Mouse (Mus musculus): Measurements from ENCODE around the gene Cbr4. TPM values are rescaled to one million over a fixed set of nuclear protein-coding genes. Genes with fewer than 3 reads are reported as not detected.

The Cbr4 gene
- 3.1 and 7.8 TPM in 2 replicates for polyA plus RNA-seq (2012; rRNA removed)
- 25.5 and 28.1 TPM in 2 replicates for polyA plus RNA-seq (2014; fragmentation: Nextera tagmentation; extraction: Ambion mirVana)

- peak within 1 kb of the TSS; percentile 79 for H3K9ac ChIP-seq (replicated peaks)
- no peaks in the 10 kb centered on the region for H3K27me3 ChIP-seq (ENCODE audit: control insufficient read depth, insufficient read depth, low read length)
- ATAC-seq (ENCODE audit: insufficient read depth) = peak; percentile 94
- peak within 1 kb of the TSS; percentile 69 for H3K4me2 ChIP-seq (ENCODE audit: low read depth)
- no peaks in the 10 kb centered on the region for H3K36me3 ChIP-seq (replicated peaks; ENCODE audit: control insufficient read depth, insufficient read depth, low read depth)
- H3K4me3 ChIP-seq (ENCODE audit: insufficient read depth in 1 of 2, low read depth in 2 of 2, low read length in 2 of 2) = peak within 1 kb of the TSS; percentile 68 to 70
- H3K27ac ChIP-seq = peak within 1 kb of the TSS; percentile 78
- WGBS (ENCODE audit: insufficient replicate concordance) = under 1% methylated on average over 29 of the region's 29 CpGs
- no peak for TF ChIP-seq CTCF (IDR thresholded peaks at IDR 0.05; ENCODE audit: low read depth)
- TF ChIP-seq EP300 (IDR thresholded peaks at IDR 0.05; ENCODE audit: low read depth) = no peak
- peak; percentile 84 to 89 (median 89) for DNase-seq (ENCODE audit: low read depth in 3 of 3, low spot score in 3 of 3)
- peaks cover 0 to 5% of the 10 kb centered on the region in 2 experiments; a peak in 2 of 4 replicates for H3K4me1 ChIP-seq (replicated peaks; ENCODE audit: control insufficient read depth in 2 of 2, insufficient read depth in 2 of 2, low read length in 1 of 2)
- H3K9me3 ChIP-seq (ENCODE audit: control insufficient read depth, low read length) = no peaks in the 10 kb centered on the region
Measured at GRCm38 (mm10) chr8:61487597-61488156, at the start of gene Cbr4. Gene Cbr4 (plus strand): TSS chr8:61487734.

DNA sequence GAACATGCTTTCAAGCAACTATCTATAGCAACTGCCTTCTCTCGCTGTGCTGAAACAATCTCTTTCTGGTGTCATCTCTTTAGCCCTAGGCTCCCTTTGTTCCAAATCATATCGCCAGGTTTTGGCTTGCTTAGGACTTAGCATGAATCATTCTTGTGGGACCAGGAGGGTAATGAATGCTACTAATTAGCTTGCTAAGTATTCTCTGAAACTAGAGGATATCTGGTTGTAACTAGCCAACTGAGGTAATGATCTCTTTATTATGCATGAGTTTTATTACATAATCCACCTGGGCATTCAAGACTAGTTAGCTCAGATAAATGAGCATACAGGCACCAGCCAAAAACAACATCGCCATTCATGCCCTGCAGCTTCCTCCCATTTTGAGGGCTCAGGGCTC, 44.5 kb upstream of the Cbr4 start:
- no peak overlapping the region for H3K9ac ChIP-seq (replicated peaks)
- no peak for DNase-seq (ENCODE audit: low read depth in 3 of 3, low spot score in 3 of 3)
- no peak overlapping the region for H3K4me3 ChIP-seq (ENCODE audit: insufficient read depth in 1 of 2, low read depth in 2 of 2, low read length in 2 of 2)
- H3K4me1 ChIP-seq (replicated peaks; ENCODE audit: control insufficient read depth in 2 of 2, insufficient read depth in 2 of 2, low read length in 1 of 2) = no peaks in the 10 kb centered on the region
- H3K9me3 ChIP-seq (ENCODE audit: control insufficient read depth, low read length) = no peaks in the 10 kb centered on the region
- H3K4me2 ChIP-seq (ENCODE audit: low read depth) = no peak overlapping the region
- WGBS (ENCODE audit: insufficient replicate concordance) = 77% methylated on average over 3 of the region's 3 CpGs
- ATAC-seq (ENCODE audit: insufficient read depth) = no peak
- no peak overlapping the region for H3K27ac ChIP-seq
- no peaks in the 10 kb centered on the region for H3K36me3 ChIP-seq (replicated peaks; ENCODE audit: control insufficient read depth, insufficient read depth, low read depth)
- TF ChIP-seq EP300 (IDR thresholded peaks at IDR 0.05; ENCODE audit: low read depth) (no peak), CTCF (IDR thresholded peaks at IDR 0.05; ENCODE audit: low read depth) (no peak)
- H3K27me3 ChIP-seq (ENCODE audit: control insufficient read depth, insufficient read depth, low read length) = no peaks in the 10 kb centered on the region

DNA sequence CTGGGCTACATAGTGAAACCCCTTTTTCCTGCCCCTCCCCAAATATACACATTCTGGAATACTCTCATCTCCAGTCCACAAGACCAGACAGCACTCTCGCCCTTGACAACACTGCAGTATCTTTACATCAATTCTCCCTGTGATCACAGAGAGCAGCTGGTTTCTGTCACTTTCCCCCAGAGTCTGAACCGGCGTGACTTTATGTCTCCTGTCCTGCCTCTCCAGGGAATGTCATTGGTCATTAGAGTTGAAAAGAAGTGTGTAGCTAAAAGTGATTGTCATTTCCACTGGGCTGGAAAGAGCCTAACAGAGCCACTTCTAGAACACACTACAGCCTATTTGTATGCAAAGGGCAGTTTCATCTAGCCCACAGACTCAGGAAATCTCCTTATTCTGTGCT, 43.2 kb upstream of the Cbr4 start:
- ATAC-seq (ENCODE audit: insufficient read depth) (no peak), DNase-seq (ENCODE audit: low read depth in 3 of 3, low spot score in 3 of 3) (no peak)
- H3K27ac ChIP-seq = no peak overlapping the region
- 58% methylated on average over 3 of the region's 3 CpGs for WGBS (ENCODE audit: insufficient replicate concordance)
- H3K9me3 ChIP-seq (ENCODE audit: control insufficient read depth, low read length) = no peaks in the 10 kb centered on the region
- no peaks in the 10 kb centered on the region for H3K27me3 ChIP-seq (ENCODE audit: control insufficient read depth, insufficient read depth, low read length)
- no peaks in the 10 kb centered on the region for H3K4me1 ChIP-seq (replicated peaks; ENCODE audit: control insufficient read depth in 2 of 2, insufficient read depth in 2 of 2, low read length in 1 of 2)
- H3K4me3 ChIP-seq (ENCODE audit: insufficient read depth in 1 of 2, low read depth in 2 of 2, low read length in 2 of 2) = no peak overlapping the region
- no peak overlapping the region for H3K9ac ChIP-seq (replicated peaks)
- TF ChIP-seq EP300 (IDR thresholded peaks at IDR 0.05; ENCODE audit: low read depth) (no peak), CTCF (IDR thresholded peaks at IDR 0.05; ENCODE audit: low read depth) (no peak)
- no peaks in the 10 kb centered on the region for H3K36me3 ChIP-seq (replicated peaks; ENCODE audit: control insufficient read depth, insufficient read depth, low read depth)
- H3K4me2 ChIP-seq (ENCODE audit: low read depth) = no peak overlapping the region

DNA sequence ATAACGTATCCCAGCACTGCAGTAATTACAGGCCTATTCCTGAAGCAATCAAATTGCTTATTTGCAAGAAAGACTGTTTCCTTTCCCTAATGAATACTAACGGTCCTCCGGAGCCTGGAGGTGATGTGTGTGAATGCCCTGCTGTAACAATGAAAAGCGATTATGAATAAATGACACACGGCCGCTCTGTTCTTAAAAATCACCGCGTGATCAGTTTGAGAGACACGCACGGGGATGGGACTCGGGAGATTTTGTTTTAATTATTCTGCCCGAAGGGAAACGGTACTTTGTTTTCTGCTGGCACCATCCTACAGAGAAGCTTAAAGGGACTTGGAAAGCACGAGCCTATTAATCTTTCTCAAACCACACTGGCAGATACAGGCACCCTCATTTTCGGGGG, 41.2 kb upstream of the Cbr4 start:
- H3K27ac ChIP-seq = no peak overlapping the region
- H3K4me2 ChIP-seq (ENCODE audit: low read depth) = no peak overlapping the region
- DNase-seq (ENCODE audit: low read depth in 3 of 3, low spot score in 3 of 3) (no peak), ATAC-seq (ENCODE audit: insufficient read depth) (no peak)
- no peak overlapping the region for H3K9ac ChIP-seq (replicated peaks)
- H3K4me1 ChIP-seq (replicated peaks; ENCODE audit: control insufficient read depth in 2 of 2, insufficient read depth in 2 of 2, low read length in 1 of 2) = no peaks in the 10 kb centered on the region
- WGBS (ENCODE audit: insufficient replicate concordance) = 69% methylated on average over 15 of the region's 15 CpGs
- H3K4me3 ChIP-seq (ENCODE audit: insufficient read depth in 1 of 2, low read depth in 2 of 2, low read length in 2 of 2) = no peak overlapping the region
- H3K36me3 ChIP-seq (replicated peaks; ENCODE audit: control insufficient read depth, insufficient read depth, low read depth) = no peaks in the 10 kb centered on the region
- no peaks in the 10 kb centered on the region for H3K27me3 ChIP-seq (ENCODE audit: control insufficient read depth, insufficient read depth, low read length)
- H3K9me3 ChIP-seq (ENCODE audit: control insufficient read depth, low read length) = no peaks in the 10 kb centered on the region
- TF ChIP-seq CTCF (IDR thresholded peaks at IDR 0.05; ENCODE audit: low read depth) = no peak
- no peak for TF ChIP-seq EP300 (IDR thresholded peaks at IDR 0.05; ENCODE audit: low read depth)

DNA sequence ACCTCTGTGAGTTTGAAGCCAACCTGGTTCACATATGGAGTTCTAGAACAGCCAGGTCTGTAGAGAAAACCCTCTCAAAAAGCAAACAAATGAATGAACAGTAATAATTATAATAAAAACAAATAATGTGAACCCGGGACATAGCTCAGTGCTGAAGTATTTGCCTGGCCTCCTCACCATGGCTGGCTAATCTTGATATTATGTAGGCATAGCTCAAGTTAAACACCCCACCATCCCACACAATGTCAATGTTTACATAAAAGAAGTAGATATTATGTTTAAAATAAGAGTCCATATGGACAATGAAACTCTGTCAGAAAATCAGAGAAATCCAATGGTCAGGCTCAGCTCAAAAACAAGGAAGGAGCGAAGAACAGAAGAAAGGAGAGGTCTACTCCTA, 39.4 kb upstream of the Cbr4 start:
- TF ChIP-seq CTCF (IDR thresholded peaks at IDR 0.05; ENCODE audit: low read depth) (no peak), EP300 (IDR thresholded peaks at IDR 0.05; ENCODE audit: low read depth) (no peak)

More for the DNA sequence above, 39.4 kb upstream of the Cbr4 start:
- no peak overlapping the region for H3K4me2 ChIP-seq (ENCODE audit: low read depth)
- no peak for ATAC-seq (ENCODE audit: insufficient read depth)
- no peak overlapping the region for H3K27ac ChIP-seq
- H3K27me3 ChIP-seq (ENCODE audit: control insufficient read depth, insufficient read depth, low read length) = no peaks in the 10 kb centered on the region
- no peak for DNase-seq (ENCODE audit: low read depth in 3 of 3, low spot score in 3 of 3)
- no peak overlapping the region for H3K4me3 ChIP-seq (ENCODE audit: insufficient read depth in 1 of 2, low read depth in 2 of 2, low read length in 2 of 2)
- 73% methylated on average over 2 of the region's 2 CpGs for WGBS (ENCODE audit: insufficient replicate concordance)
- no peaks in the 10 kb centered on the region for H3K4me1 ChIP-seq (replicated peaks; ENCODE audit: control insufficient read depth in 2 of 2, insufficient read depth in 2 of 2, low read length in 1 of 2)
- no peak overlapping the region for H3K9ac ChIP-seq (replicated peaks)
- no peaks in the 10 kb centered on the region for H3K36me3 ChIP-seq (replicated peaks; ENCODE audit: control insufficient read depth, insufficient read depth, low read depth)
- H3K9me3 ChIP-seq (ENCODE audit: control insufficient read depth, low read length) = no peaks in the 10 kb centered on the region

Data from liver, embryonic 14.5 days (tissue).